Mouse (Mus musculus) intestine, embryonic 14.5 days (tissue): ENCODE results near the gene Hoxc8. TPM values are rescaled to one million over a fixed set of nuclear protein-coding genes. Genes with fewer than 3 reads are reported as not detected.

Source experiments
- ATAC-seq: fragments of 200-750 bp; cut with Nextera tagmentation; replicated peaks from 2 replicates; pipeline ENCODE4 v1.8.0; 2017; ENCODE audit warnings: low read depth, moderate number of reproducible peaks, moderate TSS enrichment, moderate library complexity; ENCODE audit not compliant: low FRiP score, low TSS enrichment
- DNase-seq: peaks from one replicate; pipeline ENCODE4 v3.0.0-alpha.2; 2018; ENCODE audit warnings: low spot score
- H3K27ac ChIP-seq: fragments of 300-500 bp; sonication (generic); 2 replicates; pipeline ENCODE4 v1.5.1; 2014; ENCODE audit warnings: low read depth, mild to moderate bottlenecking, control low read depth
- H3K27me3 ChIP-seq: fragments of 300-500 bp; sonication (generic); replicated peaks from 2 replicates; pipeline ENCODE4 v1.6.1; 2014; ENCODE audit warnings: low read length, control low read depth; ENCODE audit not compliant: control insufficient read depth, insufficient read depth
- H3K36me3 ChIP-seq: fragments of 300-500 bp; sonication (generic); 2 replicates; pipeline ENCODE4 v1.6.1; 2014; ENCODE audit warnings: low read length, control low read depth; ENCODE audit not compliant: control insufficient read depth, insufficient read depth
- H3K4me1 ChIP-seq: fragments of 300-500 bp; sonication (generic); replicated peaks from 2 replicates; pipeline ENCODE4 v1.6.1; 2014; ENCODE audit warnings: low read length, control low read depth, mixed read lengths; ENCODE audit not compliant: control insufficient read depth, insufficient read depth
- H3K4me2 ChIP-seq: fragments of 300-500 bp; sonication (generic); 2 replicates; pipeline ENCODE4 v1.6.1; 2014; ENCODE audit warnings: low read length
- H3K4me3 ChIP-seq: fragments of 300-500 bp; sonication (generic); 2 replicates; pipeline ENCODE4 v1.5.1; 2014; ENCODE audit warnings: low read depth, low read length, control low read depth, mixed read lengths
- H3K9ac ChIP-seq: fragments of 300-500 bp; sonication (generic); 2 replicates; pipeline ENCODE4 v1.6.1; 2014; ENCODE audit warnings: mild to moderate bottlenecking, low read length
- H3K9me3 ChIP-seq: fragments of 300-500 bp; sonication (generic); 2 replicates; pipeline ENCODE4 v1.6.1; 2016; ENCODE audit warnings: low read length, control low read depth; ENCODE audit not compliant: control insufficient read depth
- WGBS: fragments of 180-500 bp; shearing (Covaris S2); extraction: QIAGEN DNeasy Blood & Tissue Kit; methylation state at CpG from one replicate; pipeline ENCODE4 v1.1.7; 2014; 5-methylcytosine and 5-hydroxymethylcytosine counted together
- polyA plus RNA-seq: library from polyadenylated mRNA; unstranded; fragments of >200 nt; fragmentation: Nextera tagmentation; extraction: Ambion mirVana; gene quantifications from 2 replicates; pipeline ENCODE4 v1.2.1, GENCODE M21; 2014

The Hoxc8 gene
- polyA plus RNA-seq: 9.5 and 11.9 TPM in 2 replicates

- Histone ChIP-seq H3K27ac (peak within 1 kb of the TSS; percentile 51; the same call in 1 of the 2 replicates), H3K36me3 (no peaks in the 10 kb centered on the region), H3K9ac (peak within 1 kb of the TSS; percentile 58), H3K4me3 (peak within 1 kb of the TSS; percentile 42), H3K4me1 (peaks cover 4% of the 10 kb centered on the region; the same call in 1 of the 2 replicates), H3K27me3 (peaks cover 94% of the 10 kb centered on the region), H3K9me3 (no peaks in the 10 kb centered on the region), H3K4me2 (peak within 1 kb of the TSS; percentile 52)
- 2% methylated on average over 69 of the region's 69 CpGs for WGBS
- DNase-seq (no peak), ATAC-seq (0 out of 2 replicates have a peak, but pooled peaks have one; percentile 32)
These were observed at the start of gene Hoxc8 for GRCm38 (mm10) chr15:102990461-102991397. Gene Hoxc8, plus strand, starts transcription at chr15:102990607.

GRCm38 (mm10) chr15:102942739-102943467, 47.5 kb upstream of the Hoxc8 start:
- ATAC-seq: no peak
- Histone ChIP-seq H3K27me3 (peaks cover 100% of the 10 kb centered on the region), H3K4me2 (peak overlapping the region; percentile 14; the same call in 1 of the 2 replicates), H3K4me1 (no peaks in the 10 kb centered on the region), H3K4me3 (peak overlapping the region; percentile 3; the same call in 1 of the 2 replicates), H3K9me3 (no peaks in the 10 kb centered on the region), H3K9ac (no peak overlapping the region), H3K27ac (no peak overlapping the region), H3K36me3 (no peaks in the 10 kb centered on the region)
- DNase-seq: peak; percentile 74
- WGBS: 1% methylated on average over 48 of the region's 53 CpGs

- ATAC-seq: no peak
- 0 out of 2 replicates have a peak overlapping the region, but pooled peaks have one; percentile 3 for H3K4me3 ChIP-seq
These were observed 47.0 kb upstream of the Hoxc8 start for GRCm38 (mm10) chr15:102943468-102943813.

GRCm38 (mm10) chr15:102945185-102946077, 45.0 kb upstream of the Hoxc8 start:
- ATAC-seq (no peak), DNase-seq (no peak)
- no peak overlapping the region for H3K4me3 ChIP-seq
- no peaks in the 10 kb centered on the region for H3K36me3 ChIP-seq
- H3K9ac ChIP-seq: no peak overlapping the region
- H3K9me3 ChIP-seq: no peaks in the 10 kb centered on the region
- no peak overlapping the region for H3K27ac ChIP-seq
- H3K27me3 ChIP-seq: peaks cover 100% of the 10 kb centered on the region
- H3K4me1 ChIP-seq: no peaks in the 10 kb centered on the region
- no peak overlapping the region for H3K4me2 ChIP-seq
- WGBS: 13% methylated on average over 22 of the region's 22 CpGs

More at GRCm38 (mm10) chr15:102943468-102943813, 47.0 kb upstream of the Hoxc8 start:
- Histone ChIP-seq H3K4me2 (0 out of 2 replicates have a peak overlapping the region, but pooled peaks have one; percentile 14), H3K9me3 (no peaks in the 10 kb centered on the region), H3K36me3 (no peaks in the 10 kb centered on the region), H3K27me3 (peaks cover 100% of the 10 kb centered on the region), H3K27ac (no peak overlapping the region), H3K9ac (no peak overlapping the region), H3K4me1 (no peaks in the 10 kb centered on the region)
- WGBS: 4% methylated on average over 5 of the region's 5 CpGs
- DNase-seq: no peak

GRCm38 (mm10) chr15:102947276-102947675, 43.1 kb upstream of the Hoxc8 start:
- peaks cover 100% of the 10 kb centered on the region for H3K27me3 ChIP-seq
- H3K27ac ChIP-seq: no peak overlapping the region
- H3K4me1 ChIP-seq: no peaks in the 10 kb centered on the region
- ATAC-seq (no peak), DNase-seq (no peak)
- H3K9ac ChIP-seq: no peak overlapping the region
- no peaks in the 10 kb centered on the region for H3K36me3 ChIP-seq
- H3K4me3 ChIP-seq: no peak overlapping the region
- H3K9me3 ChIP-seq: no peaks in the 10 kb centered on the region
- no peak overlapping the region for H3K4me2 ChIP-seq
- WGBS: 2% methylated on average over 9 of the region's 9 CpGs

- ATAC-seq (no peak), DNase-seq (no peak)
- WGBS: 15% methylated on average over 2 of the region's 2 CpGs
- Histone ChIP-seq H3K9me3 (no peaks in the 10 kb centered on the region), H3K27me3 (peaks cover 100% of the 10 kb centered on the region), H3K36me3 (no peaks in the 10 kb centered on the region), H3K4me3 (no peak overlapping the region), H3K9ac (no peak overlapping the region), H3K27ac (no peak overlapping the region), H3K4me2 (no peak overlapping the region), H3K4me1 (no peaks in the 10 kb centered on the region)
These were observed 41.6 kb upstream of the Hoxc8 start for GRCm38 (mm10) chr15:102948842-102949241.

GRCm38 (mm10) chr15:102949696-102950095, 40.7 kb upstream of the Hoxc8 start:
- no peak overlapping the region for H3K9ac ChIP-seq
- no peak overlapping the region for H3K4me2 ChIP-seq
- ATAC-seq (no peak), DNase-seq (peak; percentile 73)
- peaks cover 100% of the 10 kb centered on the region for H3K27me3 ChIP-seq
- H3K4me3 ChIP-seq: no peak overlapping the region
- no peaks in the 10 kb centered on the region for H3K9me3 ChIP-seq
- H3K27ac ChIP-seq: no peak overlapping the region
- H3K36me3 ChIP-seq: no peaks in the 10 kb centered on the region
- no peaks in the 10 kb centered on the region for H3K4me1 ChIP-seq
- WGBS: 2% methylated on average over 20 of the region's 20 CpGs

- ATAC-seq (no peak), DNase-seq (no peak)
- 16% methylated on average over 2 of the region's 2 CpGs for WGBS
- no peak overlapping the region for H3K4me2 ChIP-seq
- H3K27ac ChIP-seq: no peak overlapping the region
- peaks cover 100% of the 10 kb centered on the region for H3K27me3 ChIP-seq
- H3K4me1 ChIP-seq: no peaks in the 10 kb centered on the region
- no peak overlapping the region for H3K9ac ChIP-seq
- no peak overlapping the region for H3K4me3 ChIP-seq
- no peaks in the 10 kb centered on the region for H3K9me3 ChIP-seq
- no peaks in the 10 kb centered on the region for H3K36me3 ChIP-seq
These were observed 39.5 kb upstream of the Hoxc8 start for GRCm38 (mm10) chr15:102950877-102951276.
